In the genomic region with DNA sequence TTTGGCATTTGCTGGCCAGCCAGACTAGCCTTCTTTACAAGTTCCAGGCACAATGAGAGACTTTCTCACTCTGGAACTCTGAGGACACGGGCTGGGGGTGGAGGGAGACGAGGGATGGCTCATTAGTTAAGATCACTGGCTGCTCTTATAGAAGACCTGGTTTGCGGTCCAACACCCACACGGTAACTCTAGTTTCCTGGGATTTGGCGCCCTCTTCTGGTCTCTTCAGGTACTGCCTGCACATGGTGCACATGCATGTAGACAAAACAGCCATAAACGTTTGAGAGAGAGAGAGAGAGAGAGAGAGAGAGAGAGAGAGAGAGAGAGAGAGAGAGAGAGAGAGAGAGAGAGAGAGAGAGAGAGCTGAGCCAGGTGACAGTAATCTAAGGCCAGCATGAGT, we compare ENCODE assay signal across 11 mouse cellular contexts. TPM values are rescaled to one million over a fixed set of nuclear protein-coding genes. Genes with fewer than 3 reads are reported as not detected.
DNase-seq lines count a peak whose midpoint lies in the region; ATAC-seq and TF ChIP-seq lines count a peak whose summit lies in the region.
"Had no signal": no experiment of that assay in that cellular context is flagged by ENCODE, and none has a peak within 500 bp of the region (broad histone marks: within the 10 kb centered on the region; RNA-seq: fewer than 3 reads in every experiment).

No protein-coding gene starts in this region.

- no peak overlapping the region for H3K4me3 ChIP-seq in liver, embryonic 12.5 days
- no peak overlapping the region for H3K4me3 ChIP-seq in stomach, postnatal 0 days (ENCODE audit: low read depth, low read length)
- no peak overlapping the region for H3K4me3 ChIP-seq in kidney, embryonic 16.5 days (ENCODE audit: low read length)
- H3K4me3 ChIP-seq: hindbrain, embryonic 15.5 days; liver, embryonic 13.5 days; neural tube, embryonic 13.5 days had no signal

- H3K4me1 ChIP-seq in liver, embryonic 12.5 days, result no peaks in the 10 kb centered on the region
- no peaks in the 10 kb centered on the region for H3K4me1 ChIP-seq in stomach, postnatal 0 days (replicated peaks; ENCODE audit: control insufficient read depth, insufficient read depth)
- peaks cover 22% of the 10 kb centered on the region for H3K4me1 ChIP-seq in kidney, embryonic 16.5 days (ENCODE audit: insufficient read depth, low read length)
- H3K4me1 ChIP-seq: liver, embryonic 13.5 days had no signal

- no peak for TF ChIP-seq POLR2A in brain, embryonic 14.5 days (IDR thresholded peaks at IDR 0.05; ENCODE audit: borderline replicate concordance, extremely low read depth, insufficient read depth, insufficient read length, poor library complexity, severe bottlenecking)

- 50% methylated on average over 6 of the region's 6 CpGs for WGBS in liver, embryonic 12.5 days (ENCODE audit: insufficient replicate concordance)
- WGBS in stomach, postnatal 0 days, result 71% methylated on average over 6 of the region's 6 CpGs
- WGBS in kidney, embryonic 16.5 days, result 71% methylated on average over 6 of the region's 6 CpGs

- no peak for ATAC-seq in liver, embryonic 12.5 days
- no peak for ATAC-seq in stomach, postnatal 0 days (ENCODE audit: low FRiP score, low TSS enrichment)
- no peak for ATAC-seq in kidney, embryonic 16.5 days (ENCODE audit: low FRiP score, low TSS enrichment)
- ATAC-seq in megakaryocyte-erythroid progenitor cell, adult 5-6 weeks (replicated peaks; ENCODE audit: low FRiP score, low TSS enrichment, poor library complexity, severe bottlenecking), result no peak

- no peak overlapping the region for H3K9ac ChIP-seq in liver, embryonic 12.5 days
- no peak overlapping the region for H3K9ac ChIP-seq in stomach, postnatal 0 days (ENCODE audit: low read length)
- H3K9ac ChIP-seq in kidney, embryonic 16.5 days (replicated peaks; ENCODE audit: low read length), result no peak overlapping the region
- H3K9ac ChIP-seq: hindbrain, embryonic 15.5 days; liver, embryonic 13.5 days; neural tube, embryonic 13.5 days had no signal

- H3K9me3 ChIP-seq in liver, embryonic 12.5 days (replicated peaks), result no peaks in the 10 kb centered on the region
- H3K9me3 ChIP-seq in stomach, postnatal 0 days (ENCODE audit: control insufficient read depth, low read length), result no peaks in the 10 kb centered on the region
- no peaks in the 10 kb centered on the region for H3K9me3 ChIP-seq in kidney, embryonic 16.5 days (ENCODE audit: low read length)
- H3K9me3 ChIP-seq: hindbrain, embryonic 15.5 days; liver, embryonic 13.5 days; neural tube, embryonic 13.5 days had no signal

- no peak for TF ChIP-seq EP300 in stomach, postnatal 0 days (optimal IDR thresholded peaks at IDR 0.05)

- TF ChIP-seq CTCF in brain, embryonic 14.5 days (IDR thresholded peaks at IDR 0.05; ENCODE audit: borderline replicate concordance, extremely low read depth, insufficient read depth, insufficient read length), result peak; percentile 58
- TF ChIP-seq CTCF in stomach, postnatal 0 days (IDR thresholded peaks at IDR 0.05; ENCODE audit: low read depth), result peak; percentile 60

- no peaks in the 10 kb centered on the region for H3K27me3 ChIP-seq in liver, embryonic 12.5 days (replicated peaks)
- H3K27me3 ChIP-seq in stomach, postnatal 0 days (ENCODE audit: control insufficient read depth, insufficient read depth, low read length), result no peaks in the 10 kb centered on the region
- H3K27me3 ChIP-seq in kidney, embryonic 16.5 days (ENCODE audit: insufficient read depth, low read length), result no peaks in the 10 kb centered on the region
- H3K27me3 ChIP-seq: hindbrain, embryonic 15.5 days; liver, embryonic 13.5 days; neural tube, embryonic 13.5 days had no signal

- peak; percentile 38 for DNase-seq in adrenal gland, postnatal 14 days
- DNase-seq in adrenal gland, postnatal 4 days (ENCODE audit: low spot score in 2 of 2), result no peak
- DNase-seq in liver, result peak; percentile 36
- no peak for DNase-seq in brain, embryonic 14.5 days (ENCODE audit: low read depth)
- no peak for DNase-seq in stomach, postnatal 0 days (ENCODE audit: low spot score)
- DNase-seq: liver, embryonic 13.5 days had no signal

- no peak overlapping the region for H3K4me2 ChIP-seq in liver, embryonic 12.5 days
- no peak overlapping the region for H3K4me2 ChIP-seq in stomach, postnatal 0 days (replicated peaks; ENCODE audit: low read depth)
- no peak overlapping the region for H3K4me2 ChIP-seq in kidney, embryonic 16.5 days (replicated peaks; ENCODE audit: low read depth, low read length)
- H3K4me2 ChIP-seq: hindbrain, embryonic 15.5 days; liver, embryonic 13.5 days; neural tube, embryonic 13.5 days had no signal

- H3K36me3 ChIP-seq in liver, embryonic 12.5 days, result no peaks in the 10 kb centered on the region
- H3K36me3 ChIP-seq in stomach, postnatal 0 days (ENCODE audit: control insufficient read depth, insufficient read depth, low read length), result no peaks in the 10 kb centered on the region
- H3K36me3 ChIP-seq in kidney, embryonic 16.5 days (ENCODE audit: insufficient read depth, low read length), result no peaks in the 10 kb centered on the region
- H3K36me3 ChIP-seq: hindbrain, embryonic 15.5 days; liver, embryonic 13.5 days; neural tube, embryonic 13.5 days had no signal

- H3K27ac ChIP-seq in liver, embryonic 12.5 days, result no peak overlapping the region
- no peak overlapping the region for H3K27ac ChIP-seq in stomach, postnatal 0 days (replicated peaks)
- H3K27ac ChIP-seq in kidney, embryonic 16.5 days (ENCODE audit: low read length), result no peak overlapping the region
- H3K27ac ChIP-seq: hindbrain, embryonic 15.5 days; liver, embryonic 13.5 days had no signal

RNA-seq across cellular contexts. Expression of a gene that starts 51.1 kb away (rescaled TPM):
- total RNA-seq in adrenal gland, postnatal 14 days (2021), result 4.9 and 5.7 TPM in 2 replicates
- 10 to 100 TPM; 14.6 to 16.0 TPM for total RNA-seq in adrenal gland, postnatal 4 days (2021)
- 0.13 and 0.19 TPM in 2 replicates for polyA plus RNA-seq in liver, embryonic 12.5 days (2016; fragmentation: Nextera tagmentation; extraction: Ambion mirVana)
- 90.3 and 133 TPM in 2 replicates for polyA plus RNA-seq in brain, embryonic 14.5 days (2012; rRNA removed)
- polyA plus RNA-seq in stomach, postnatal 0 days (2015; fragmentation: Nextera tagmentation; extraction: Ambion mirVana), result 0.50 and 0.55 TPM in 2 replicates
- polyA plus RNA-seq in kidney, embryonic 16.5 days (2015; fragmentation: Nextera tagmentation; extraction: Ambion mirVana), result 1.3 and 1.4 TPM in 2 replicates
- total RNA-seq in megakaryocyte-erythroid progenitor cell, adult 5-6 weeks (2014; fragmentation: Nextera tagmentation), result not detected in 2 replicates
- not detected in 2 replicates for total RNA-seq in megakaryocyte-erythroid progenitor cell, adult 5-6 weeks (2017)

RNA-seq across cellular contexts. Expression of a gene that starts 58.3 kb away (rescaled TPM):
- 10.0 and 11.9 TPM in 2 replicates for total RNA-seq in adrenal gland, postnatal 14 days (2021)
- total RNA-seq in adrenal gland, postnatal 4 days (2021), result 10 to 100 TPM in 1 of 2 experiments, 1 to 10 TPM in 1; 9.6 to 10.7 TPM
- not detected in 2 replicates for polyA plus RNA-seq in liver, embryonic 12.5 days (2016; fragmentation: Nextera tagmentation; extraction: Ambion mirVana)
- polyA plus RNA-seq in brain, embryonic 14.5 days (2012; rRNA removed), result 0.40 and 0.98 TPM in 2 replicates
- polyA plus RNA-seq in stomach, postnatal 0 days (2015; fragmentation: Nextera tagmentation; extraction: Ambion mirVana), result 4.0 and 4.1 TPM in 2 replicates
- polyA plus RNA-seq in kidney, embryonic 16.5 days (2015; fragmentation: Nextera tagmentation; extraction: Ambion mirVana), result 1.7 and 1.9 TPM in 2 replicates
- not detected in 2 replicates for total RNA-seq in megakaryocyte-erythroid progenitor cell, adult 5-6 weeks (2014; fragmentation: Nextera tagmentation)
- not detected in 2 replicates for total RNA-seq in megakaryocyte-erythroid progenitor cell, adult 5-6 weeks (2017)
- polyA plus RNA-seq: liver, embryonic 13.5 days had no signal

Comparison
In these comparisons a context has a peak if more than half of its experiments do, and no peak if none do; other contexts are left out.
1. DNase-seq: peak in adrenal gland, postnatal 14 days (single experiment) and liver (single experiment); none in adrenal gland, postnatal 4 days (0 of 2), brain, embryonic 14.5 days (single experiment) and stomach, postnatal 0 days (single experiment).
2. RNA of a gene that starts 51.1 kb away (polyA plus RNA-seq): 90.3 to 133 TPM in brain, embryonic 14.5 days; 1.3 to 1.4 TPM in kidney, embryonic 16.5 days, 0.50 to 0.55 TPM in stomach, postnatal 0 days and 0.13 to 0.19 TPM in liver, embryonic 12.5 days; every median in the first group is over 10 times any median in the second.